In genomic region chr12:70556820-70557219, GRCm38 (mm10) we compare ENCODE assay signal across 15 mouse cellular contexts.
DNase-seq lines count a peak whose midpoint lies in the region; ATAC-seq and TF ChIP-seq lines count a peak whose summit lies in the region.
"Had no signal": no experiment of that assay in that cellular context is flagged by ENCODE, and none has a peak within 500 bp of the region (broad histone marks: within the 10 kb centered on the region; RNA-seq: fewer than 3 reads in every experiment).

No protein-coding gene starts in this region.

- peak overlapping the region; percentile 66 for H3K27ac ChIP-seq in heart, embryonic 12.5 days (ENCODE audit: poor library complexity, severe bottlenecking)
- H3K27ac ChIP-seq in midbrain, postnatal 0 days (ENCODE audit: low read depth, low read length): no peak overlapping the region
- H3K27ac ChIP-seq in midbrain, embryonic 10.5 days (replicated peaks): no peak overlapping the region
- H3K27ac ChIP-seq: embryonic facial prominence, embryonic 13.5 days; liver, embryonic 12.5 days had no signal

- H3K36me3 ChIP-seq in heart, embryonic 12.5 days: no peaks in the 10 kb centered on the region
- H3K36me3 ChIP-seq in midbrain, postnatal 0 days (ENCODE audit: insufficient read depth, low read length): no peaks in the 10 kb centered on the region
- no peaks in the 10 kb centered on the region for H3K36me3 ChIP-seq in midbrain, embryonic 10.5 days
- H3K36me3 ChIP-seq: embryonic facial prominence, embryonic 13.5 days; liver, embryonic 12.5 days had no signal

- H3K4me3 ChIP-seq in heart, embryonic 12.5 days: no peak overlapping the region
- no peak overlapping the region for H3K4me3 ChIP-seq in midbrain, postnatal 0 days (ENCODE audit: low read depth, low read length)
- no peak overlapping the region for H3K4me3 ChIP-seq in midbrain, embryonic 10.5 days
- H3K4me3 ChIP-seq: embryonic facial prominence, embryonic 13.5 days; liver, embryonic 12.5 days had no signal

- no peaks in the 10 kb centered on the region for H3K9me3 ChIP-seq in heart, embryonic 12.5 days (replicated peaks)
- no peaks in the 10 kb centered on the region for H3K9me3 ChIP-seq in midbrain, postnatal 0 days (ENCODE audit: low read length)
- no peaks in the 10 kb centered on the region for H3K9me3 ChIP-seq in midbrain, embryonic 10.5 days (replicated peaks)
- H3K9me3 ChIP-seq: embryonic facial prominence, embryonic 13.5 days; liver, embryonic 12.5 days had no signal

- H3K9ac ChIP-seq in heart, embryonic 12.5 days: no peak overlapping the region
- H3K9ac ChIP-seq in midbrain, postnatal 0 days (replicated peaks; ENCODE audit: low read length, poor library complexity, severe bottlenecking): no peak overlapping the region
- H3K9ac ChIP-seq: embryonic facial prominence, embryonic 13.5 days; forebrain, postnatal 0 days; liver, embryonic 12.5 days had no signal

- peaks cover 27% of the 10 kb centered on the region for H3K4me1 ChIP-seq in heart, embryonic 12.5 days (replicated peaks)
- no peaks in the 10 kb centered on the region for H3K4me1 ChIP-seq in midbrain, postnatal 0 days (ENCODE audit: insufficient read depth, low read length)
- H3K4me1 ChIP-seq in midbrain, embryonic 10.5 days: peaks cover 28% of the 10 kb centered on the region
- H3K4me1 ChIP-seq: liver, embryonic 12.5 days had no signal

- H3K27me3 ChIP-seq in heart, embryonic 12.5 days (replicated peaks): no peaks in the 10 kb centered on the region
- H3K27me3 ChIP-seq in midbrain, postnatal 0 days (ENCODE audit: insufficient read depth, low read length): no peaks in the 10 kb centered on the region
- peaks cover 5% of the 10 kb centered on the region; the same call in 1 of the 2 replicates for H3K27me3 ChIP-seq in midbrain, embryonic 10.5 days (ENCODE audit: low read depth, poor library complexity, severe bottlenecking)
- H3K27me3 ChIP-seq: embryonic facial prominence, embryonic 13.5 days; liver, embryonic 12.5 days had no signal

- no peak for TF ChIP-seq CTCF in midbrain, postnatal 0 days (IDR thresholded peaks at IDR 0.05)

- peak; percentile 50 for DNase-seq in adrenal gland, postnatal 14 days
- DNase-seq in adrenal gland, adult 18-20 months (ENCODE audit: low spot score in 2 of 2): no peak
- no peak for DNase-seq in heart, adult 9 months (ENCODE audit: low spot score in 2 of 2)
- peak; percentile 49 for DNase-seq in midbrain, postnatal 0 days (ENCODE audit: low spot score)
- no peak for DNase-seq in midbrain, embryonic 10.5 days (ENCODE audit: low spot score)
- peak; percentile 52 for DNase-seq in yolk sac, embryonic 10.5 days (ENCODE audit: low spot score)
- no peak for DNase-seq in layer of hippocampus, postnatal 36 days
- DNase-seq: B cell, adult 2 months; forebrain, postnatal 0 days; right cerebral cortex, postnatal 25 days; thymus, adult 2 months had no signal

- ATAC-seq in heart, embryonic 12.5 days (ENCODE audit: insufficient number of reproducible peaks, low FRiP score): 0 out of 2 replicates have a peak, but pooled peaks have one; percentile 15
- no peak for ATAC-seq in midbrain, postnatal 0 days (ENCODE audit: low FRiP score)
- ATAC-seq: forebrain, postnatal 0 days; inflammation-experienced regulatory T-cells, adult 6 months; liver, embryonic 12.5 days had no signal

- H3K4me2 ChIP-seq in heart, embryonic 12.5 days: peak overlapping the region; percentile 23
- no peak overlapping the region for H3K4me2 ChIP-seq in midbrain, postnatal 0 days (ENCODE audit: low read depth, low read length, poor library complexity, severe bottlenecking)
- H3K4me2 ChIP-seq: embryonic facial prominence, embryonic 13.5 days; liver, embryonic 12.5 days had no signal

- 25% methylated on average over 6 of the region's 6 CpGs for WGBS in heart, embryonic 12.5 days
- 41% methylated on average over 6 of the region's 6 CpGs for WGBS in midbrain, postnatal 0 days
- WGBS in midbrain, embryonic 10.5 days: 95% methylated on average over 6 of the region's 6 CpGs

Comparison
In these comparisons a context has a peak if more than half of its experiments do, and no peak if none do; other contexts are left out.
1. DNase-seq: peak in adrenal gland, postnatal 14 days (single experiment), midbrain, postnatal 0 days (single experiment) and yolk sac, embryonic 10.5 days (single experiment); none in adrenal gland, adult 18-20 months (0 of 2), heart, adult 9 months (0 of 2), midbrain, embryonic 10.5 days (single experiment) and layer of hippocampus, postnatal 36 days (0 of 2).